Mouse (Mus musculus) thymus, postnatal 14 days (tissue): ENCODE data around the gene Rab24.

Source experiments
- DNase-seq: peaks from one replicate; pipeline ENCODE4 v3.0.0; 2021

The Rab24 gene

GRCm38 (mm10) chr13:55321434-55322129 lies at the start of gene Rab24:
Gene Rab24 (minus strand): TSS chr13:55321946.
- peak; percentile 93 for DNase-seq

GRCm38 (mm10) chr13:55371007-55371681 lies 49.4 kb upstream of the Rab24 start:
- DNase-seq: peak; percentile 53

GRCm38 (mm10) chr13:55370234-55370633 lies 48.5 kb upstream of the Rab24 start:
- DNase-seq: peak; percentile 24

- peak; percentile 90 for DNase-seq
Measured at GRCm38 (mm10) chr13:55369531-55370114, 47.9 kb upstream of the Rab24 start, which contains the start of gene Rgs14. Gene Rgs14 (plus strand): TSS chr13:55369732.

- DNase-seq: peak; percentile 56
Measured at GRCm38 (mm10) chr13:55368401-55368800, 46.7 kb upstream of the Rab24 start.

- peak; percentile 93 for DNase-seq
Measured at GRCm38 (mm10) chr13:55362453-55363060, 40.8 kb upstream of the Rab24 start, which contains the start of gene Lman2. Gene Lman2 (minus strand): TSS chr13:55362783.

GRCm38 (mm10) chr13:55361974-55362452 lies 40.3 kb upstream of the Rab24 start:
- DNase-seq: peak; percentile 52

- DNase-seq: no peak
Measured at GRCm38 (mm10) chr13:55361145-55361544, 39.4 kb upstream of the Rab24 start.

GRCm38 (mm10) chr13:55346745-55347144 lies 25.0 kb upstream of the Rab24 start:
- no peak for DNase-seq

- no peak for DNase-seq
Measured at GRCm38 (mm10) chr13:55344286-55344685, 22.5 kb upstream of the Rab24 start.

GRCm38 (mm10) chr13:55342469-55342868 lies 20.7 kb upstream of the Rab24 start:
- no peak for DNase-seq

GRCm38 (mm10) chr13:55339259-55339658 lies 17.5 kb upstream of the Rab24 start:
- no peak for DNase-seq

- no peak for DNase-seq
Measured at GRCm38 (mm10) chr13:55338131-55339054, 16.6 kb upstream of the Rab24 start.

- DNase-seq: no peak
Measured at GRCm38 (mm10) chr13:55337341-55337975, 15.7 kb upstream of the Rab24 start.

GRCm38 (mm10) chr13:55335701-55336100 lies 14.0 kb upstream of the Rab24 start:
- DNase-seq: no peak

- DNase-seq: no peak
Measured at GRCm38 (mm10) chr13:55332331-55332730, 10.6 kb upstream of the Rab24 start.

GRCm38 (mm10) chr13:55330567-55331400 lies 9.0 kb upstream of the Rab24 start:
- DNase-seq: no peak

GRCm38 (mm10) chr13:55329683-55330566 lies 8.2 kb upstream of the Rab24 start, which contains the start of gene Mxd3:
Gene Mxd3 (minus strand): TSS chr13:55329823.
- peak; percentile 92 for DNase-seq

GRCm38 (mm10) chr13:55329109-55329682 lies 7.5 kb upstream of the Rab24 start:
- peak; percentile 49 for DNase-seq
